8 mouse cellular contexts compared by ENCODE assay signal in genomic region chr10:53580621-53581081, GRCm38 (mm10). TPM values are rescaled to one million over a fixed set of nuclear protein-coding genes. Genes with fewer than 3 reads are reported as not detected.
DNase-seq lines count a peak whose midpoint lies in the region; ATAC-seq and TF ChIP-seq lines count a peak whose summit lies in the region.

No protein-coding gene starts in this region.

- 9% methylated on average over 14 of the region's 14 CpGs for WGBS in forebrain, embryonic 11.5 days
- WGBS in heart, embryonic 15.5 days = 8% methylated on average over 14 of the region's 14 CpGs
- WGBS in kidney, postnatal 0 days = 8% methylated on average over 14 of the region's 14 CpGs
- WGBS in liver, embryonic 12.5 days (ENCODE audit: insufficient replicate concordance) = 21% methylated on average over 13 of the region's 14 CpGs

- no peaks in the 10 kb centered on the region for H3K27me3 ChIP-seq in E14TG2a.4 (ENCODE audit: insufficient read depth, low read length)
- no peaks in the 10 kb centered on the region for H3K27me3 ChIP-seq in forebrain, embryonic 11.5 days (ENCODE audit: control insufficient read depth, insufficient read depth, low read length)
- no peaks in the 10 kb centered on the region for H3K27me3 ChIP-seq in heart, embryonic 15.5 days
- no peaks in the 10 kb centered on the region for H3K27me3 ChIP-seq in kidney, postnatal 0 days (ENCODE audit: insufficient read depth, low read length)
- no peaks in the 10 kb centered on the region for H3K27me3 ChIP-seq in liver, embryonic 12.5 days (replicated peaks)

- H3K4me1 ChIP-seq in E14TG2a.4 (replicated peaks; ENCODE audit: low read depth, low read length) = peaks cover 13% of the 10 kb centered on the region
- no peaks in the 10 kb centered on the region for H3K4me1 ChIP-seq in forebrain, embryonic 11.5 days (replicated peaks; ENCODE audit: control insufficient read depth, insufficient read depth, low read length)
- H3K4me1 ChIP-seq in heart, embryonic 15.5 days (replicated peaks) = peaks cover 13% of the 10 kb centered on the region
- no peaks in the 10 kb centered on the region for H3K4me1 ChIP-seq in kidney, postnatal 0 days (replicated peaks; ENCODE audit: insufficient read depth, low read length)
- H3K4me1 ChIP-seq in liver, embryonic 12.5 days = peaks cover 15% of the 10 kb centered on the region

- 0 out of 2 replicates have a peak overlapping the region, but pooled peaks have one; percentile 2 for H3K9ac ChIP-seq in forebrain, embryonic 11.5 days (ENCODE audit: low read length)
- peak overlapping the region; percentile 48 for H3K9ac ChIP-seq in heart, embryonic 15.5 days
- H3K9ac ChIP-seq in kidney, postnatal 0 days (ENCODE audit: low read depth, low read length) = peak overlapping the region; percentile 42; the same call in 1 of the 2 replicates
- no peak overlapping the region; the same call in 1 of the 2 replicates for H3K9ac ChIP-seq in liver, embryonic 12.5 days

- DNase-seq in forebrain, embryonic 11.5 days (ENCODE audit: low spot score) = peak; percentile 67
- peak; percentile 80 for DNase-seq in kidney, postnatal 0 days (ENCODE audit: low spot score)
- DNase-seq in neural tube, embryonic 10.5 days (ENCODE audit: extremely low spot score, low spot score) = peak; percentile 34
- peak; percentile 83 for DNase-seq in testis, postnatal 14 days (ENCODE audit: low spot score)

- peak; percentile 76 for ATAC-seq in cerebellum, adult (ENCODE audit: insufficient number of reproducible peaks, low FRiP score, low TSS enrichment)
- peak; percentile 73 for ATAC-seq in forebrain, embryonic 11.5 days (replicated peaks; ENCODE audit: low FRiP score)
- ATAC-seq in heart, embryonic 15.5 days (replicated peaks; ENCODE audit: insufficient number of reproducible peaks, insufficient read depth, low FRiP score, low read depth) = peak; percentile 94
- ATAC-seq in kidney, postnatal 0 days (replicated peaks; ENCODE audit: low FRiP score, low read depth) = peak; percentile 88
- peak; percentile 70 for ATAC-seq in liver, embryonic 12.5 days

- no peak for TF ChIP-seq CTCF in E14TG2a.4 (conservative IDR thresholded peaks at IDR 0.05; ENCODE audit: low read length)
- no peak for TF ChIP-seq CTCF in kidney, postnatal 0 days (IDR thresholded peaks at IDR 0.05; ENCODE audit: low read depth)

- peak overlapping the region; percentile 44 for H3K4me2 ChIP-seq in forebrain, embryonic 11.5 days (ENCODE audit: low read depth, low read length, severe bottlenecking)
- peak overlapping the region; percentile 87 for H3K4me2 ChIP-seq in heart, embryonic 15.5 days
- peak overlapping the region; percentile 84 for H3K4me2 ChIP-seq in kidney, postnatal 0 days (ENCODE audit: low read length)
- H3K4me2 ChIP-seq in liver, embryonic 12.5 days = peak overlapping the region; percentile 66

- H3K27ac ChIP-seq in forebrain, embryonic 11.5 days (ENCODE audit: low read depth, low read length) = no peak overlapping the region
- peak overlapping the region; percentile 48 for H3K27ac ChIP-seq in heart, embryonic 15.5 days
- peak overlapping the region; percentile 42; the same call in 1 of the 2 replicates for H3K27ac ChIP-seq in kidney, postnatal 0 days
- no peak overlapping the region for H3K27ac ChIP-seq in liver, embryonic 12.5 days

- peak overlapping the region; percentile 76 for H3K4me3 ChIP-seq in E14TG2a.4 (replicated peaks; ENCODE audit: low read length)
- peak overlapping the region; percentile 16; the same call in 1 of the 2 replicates for H3K4me3 ChIP-seq in forebrain, embryonic 11.5 days (ENCODE audit: low read depth, low read length)
- peak overlapping the region; percentile 51 for H3K4me3 ChIP-seq in heart, embryonic 15.5 days
- H3K4me3 ChIP-seq in kidney, postnatal 0 days (replicated peaks; ENCODE audit: low read depth, low read length) = peak overlapping the region; percentile 40
- H3K4me3 ChIP-seq in liver, embryonic 12.5 days = peak overlapping the region; percentile 41

- H3K36me3 ChIP-seq in E14TG2a.4 (ENCODE audit: insufficient read depth, low read length) = no peaks in the 10 kb centered on the region
- no peaks in the 10 kb centered on the region for H3K36me3 ChIP-seq in forebrain, embryonic 11.5 days (ENCODE audit: control insufficient read depth, insufficient read depth, low read length)
- H3K36me3 ChIP-seq in heart, embryonic 15.5 days = no peaks in the 10 kb centered on the region
- H3K36me3 ChIP-seq in kidney, postnatal 0 days (ENCODE audit: insufficient read depth, low read length) = no peaks in the 10 kb centered on the region
- H3K36me3 ChIP-seq in liver, embryonic 12.5 days = no peaks in the 10 kb centered on the region

- H3K9me3 ChIP-seq in E14TG2a.4 (ENCODE audit: low read length) = no peaks in the 10 kb centered on the region
- H3K9me3 ChIP-seq in forebrain, embryonic 11.5 days (ENCODE audit: control insufficient read depth, low read length) = no peaks in the 10 kb centered on the region
- no peaks in the 10 kb centered on the region for H3K9me3 ChIP-seq in heart, embryonic 15.5 days (replicated peaks)
- H3K9me3 ChIP-seq in kidney, postnatal 0 days (replicated peaks; ENCODE audit: low read length) = no peaks in the 10 kb centered on the region
- H3K9me3 ChIP-seq in liver, embryonic 12.5 days (replicated peaks) = no peaks in the 10 kb centered on the region

RNA-seq across cellular contexts. Expression of gene Asf1a, which starts 15.9 kb away (rescaled TPM):
- 167 and 179 TPM in 2 replicates for polyA plus RNA-seq in forebrain, embryonic 11.5 days (2014; fragmentation: Nextera tagmentation; extraction: Ambion mirVana)
- polyA plus RNA-seq in heart, embryonic 15.5 days (2015; fragmentation: Nextera tagmentation; extraction: Ambion mirVana) = 56.7 and 65.3 TPM in 2 replicates
- polyA plus RNA-seq in kidney, postnatal 0 days (2015; fragmentation: Nextera tagmentation; extraction: Ambion mirVana) = 122 and 126 TPM in 2 replicates
- 135 and 137 TPM in 2 replicates for polyA plus RNA-seq in liver, embryonic 12.5 days (2016; fragmentation: Nextera tagmentation; extraction: Ambion mirVana)

RNA-seq across cellular contexts. Expression of gene Mcm9, which starts 49.6 kb away (rescaled TPM):
- polyA plus RNA-seq in forebrain, embryonic 11.5 days (2014; fragmentation: Nextera tagmentation; extraction: Ambion mirVana) = 16.5 and 17.5 TPM in 2 replicates
- 7.7 and 8.5 TPM in 2 replicates for polyA plus RNA-seq in heart, embryonic 15.5 days (2015; fragmentation: Nextera tagmentation; extraction: Ambion mirVana)
- 7.9 and 8.9 TPM in 2 replicates for polyA plus RNA-seq in kidney, postnatal 0 days (2015; fragmentation: Nextera tagmentation; extraction: Ambion mirVana)
- polyA plus RNA-seq in liver, embryonic 12.5 days (2016; fragmentation: Nextera tagmentation; extraction: Ambion mirVana) = 7.8 and 7.9 TPM in 2 replicates

Comparison
In these comparisons a context has a peak if more than half of its experiments do, and no peak if none do; other contexts are left out.
1. H3K4me3 ChIP-seq: peak in every context shown above with its lines; median percentile 76 in E14TG2a.4; 51 in heart, embryonic 15.5 days; 41 in liver, embryonic 12.5 days; 40 in kidney, postnatal 0 days; 16 in forebrain, embryonic 11.5 days.
2. H3K27ac ChIP-seq: peak in heart, embryonic 15.5 days (single experiment) and kidney, postnatal 0 days (single experiment); none in forebrain, embryonic 11.5 days (single experiment) and liver, embryonic 12.5 days (single experiment).
3. Peak in every context shown above with its lines, with median percentiles within 50 percentile points of each other: ATAC-seq, DNase-seq and H3K4me2 ChIP-seq.